Mouse (Mus musculus) left cerebral cortex, postnatal 14 days (tissue): ENCODE measurements at regions not wholly inside any gene's neighbourhood (a gene's known extent, or its start where the extent isn't known, plus 50 kb on each side); places are given as distances from the start of the nearest gene placed in this dataset.

ENCODE experiments used
- DNase-seq, 2 experiments: peaks; one replicate each; pipeline ENCODE4 v3.0.0; 2021 to 2022; ENCODE audit warnings: low spot score in 2 of 2, mixed read lengths in 1 of 2
- intact Hi-C: fragments of 180-260 bp; cut with DNase I; formaldehyde crosslinking; loops from one replicate; pipeline ENCODE4 v1.15.1; 2025

GRCm38 (mm10) chr1:125307223-125307622 is 128.3 kb downstream of the Actr3 start:
- peak in 1 of 2 experiments; percentile 42 for DNase-seq
- intact Hi-C loops, result no loop called here

GRCm38 (mm10) chr1:125298520-125299090 is 136.9 kb downstream of the Actr3 start:
- DNase-seq, result no peak
- intact Hi-C loops, result no loop called here

- intact Hi-C loops, result no loop called here
- DNase-seq, result peak in 1 of 2 experiments; percentile 43
These were observed 139.9 kb downstream of the Actr3 start for GRCm38 (mm10) chr1:125295646-125296045.

GRCm38 (mm10) chr1:125290320-125291021 is 145.1 kb downstream of the Actr3 start:
- intact Hi-C loops, result no loop called here

GRCm38 (mm10) chr1:125286347-125286746 is 149.2 kb downstream of the Actr3 start:
- intact Hi-C loops, result no loop called here
- no peak for DNase-seq

More at GRCm38 (mm10) chr1:125290320-125291021, 145.1 kb downstream of the Actr3 start:
- peak in 1 of 2 experiments; percentile 18 for DNase-seq

- intact Hi-C loops, result no loop called here
- DNase-seq, result no peak
These were observed 150.8 kb downstream of the Actr3 start for GRCm38 (mm10) chr1:125284693-125285092.

- intact Hi-C loops, result no loop called here
- no peak for DNase-seq
These were observed 161.8 kb downstream of the Actr3 start for GRCm38 (mm10) chr1:125273752-125274151.

GRCm38 (mm10) chr1:125263684-125264083 is 171.8 kb downstream of the Actr3 start:
- intact Hi-C loops, result no loop called here
- no peak for DNase-seq

- no peak for DNase-seq
- intact Hi-C loops, result no loop called here
These were observed 172.5 kb downstream of the Actr3 start for GRCm38 (mm10) chr1:125263068-125263467.

- intact Hi-C loops, result no loop called here
These were observed 193.2 kb downstream of the Actr3 start for GRCm38 (mm10) chr1:125242345-125242744.

GRCm38 (mm10) chr1:125241717-125242116 is 193.8 kb downstream of the Actr3 start:
- intact Hi-C loops, result no loop called here
- DNase-seq, result no peak

More at GRCm38 (mm10) chr1:125242345-125242744, 193.2 kb downstream of the Actr3 start:
- DNase-seq, result no peak

GRCm38 (mm10) chr1:125237595-125237988 is 197.9 kb downstream of the Actr3 start:
- DNase-seq, result no peak
- intact Hi-C loops, result no loop called here

GRCm38 (mm10) chr1:125236948-125237594 is 198.5 kb downstream of the Actr3 start:
- intact Hi-C loops, result no loop called here
- peak; percentile 69 to 87 for DNase-seq

GRCm38 (mm10) chr1:125234747-125235146 is 200.8 kb downstream of the Actr3 start:
- DNase-seq, result no peak
- intact Hi-C loops, result no loop called here

- DNase-seq, result no peak
- intact Hi-C loops, result no loop called here
These were observed 212.2 kb downstream of the Actr3 start for GRCm38 (mm10) chr1:125223370-125223769.

GRCm38 (mm10) chr1:125216192-125216591 is 219.3 kb downstream of the Actr3 start:
- DNase-seq, result no peak
- intact Hi-C loops, result no loop called here

GRCm38 (mm10) chr1:125187091-125187490 is 248.4 kb downstream of the Actr3 start:
- no peak for DNase-seq
- intact Hi-C loops, result no loop called here

- intact Hi-C loops, result no loop called here
- no peak for DNase-seq
These were observed 259.2 kb downstream of the Actr3 start for GRCm38 (mm10) chr1:125176124-125176937.

GRCm38 (mm10) chr1:125174725-125175124 is 260.8 kb downstream of the Actr3 start:
- intact Hi-C loops, result no loop called here
- DNase-seq, result no peak

- no peak for DNase-seq
- intact Hi-C loops, result no loop called here
These were observed 263.1 kb downstream of the Actr3 start for GRCm38 (mm10) chr1:125172474-125172873.
